Mouse (Mus musculus) colon, adult 2 months (tissue): ENCODE data around the gene Trnt1. TPM values are rescaled to one million over a fixed set of nuclear protein-coding genes. Genes with fewer than 3 reads are reported as not detected.

ENCODE experiments used
- polyA plus RNA-seq: library from polyadenylated mRNA; depleted of rRNA; stranded (reverse); fragments of >200 nt; gene quantifications from 2 replicates; pipeline ENCODE4 v1.2.3, GENCODE M21; 2012; rRNA removed

The Trnt1 gene
- polyA plus RNA-seq: 5.7 and 6.1 TPM in 2 replicates

GRCm38 (mm10) chr6:106768640-106769289 lies at the start of gene Trnt1:
TSS of gene Trnt1 (plus strand) at chr6:106769120.

GRCm38 (mm10) chr6:106748887-106749388 lies 20.0 kb upstream of the Trnt1 start, which contains the start of gene Il5ra:
TSS of gene Il5ra (minus strand) at chr6:106749037.

DNA sequence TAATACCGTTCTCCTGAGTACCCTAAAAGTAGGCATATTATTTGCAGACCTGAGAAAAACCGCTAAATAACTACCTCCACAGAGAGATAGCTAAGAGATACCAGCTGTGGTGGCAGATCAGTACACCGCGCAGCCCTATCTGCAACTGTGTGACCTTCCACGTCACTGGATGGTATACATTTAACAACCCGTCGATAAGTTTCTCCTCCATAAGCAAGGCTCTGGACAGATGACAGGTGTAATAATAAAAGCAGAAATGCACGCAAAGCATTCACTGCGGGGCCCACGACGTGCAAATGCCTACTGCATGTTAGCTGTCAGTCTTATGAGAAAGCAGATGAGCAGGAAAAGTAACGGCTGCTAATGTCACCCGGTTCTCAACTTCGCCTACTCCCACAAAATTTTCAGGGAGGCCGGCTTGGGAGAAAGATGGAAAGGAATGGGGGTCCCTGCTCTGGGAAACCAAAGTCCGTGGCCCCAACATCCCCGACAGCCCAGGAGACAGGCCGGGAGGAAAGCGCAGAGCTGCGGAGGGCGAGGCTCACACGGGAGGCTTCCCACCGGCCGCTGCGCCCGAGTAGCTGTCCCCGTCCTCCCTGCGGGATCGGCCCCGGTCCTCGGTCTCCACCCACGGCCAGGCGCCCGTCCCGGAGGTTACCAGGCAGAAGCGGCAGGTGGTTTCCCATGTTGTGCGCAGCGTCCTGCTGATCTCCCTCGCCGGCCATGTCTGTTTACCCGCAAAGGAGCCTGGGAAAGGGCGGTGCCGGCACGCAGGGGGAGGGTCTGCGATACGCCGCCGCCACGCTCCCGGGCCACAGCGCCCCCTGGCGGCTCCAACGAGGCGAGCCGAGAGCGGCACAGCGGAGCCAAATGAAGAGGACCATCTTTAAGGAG lies 30.7 kb downstream of the Trnt1 start, which contains the start of gene Crbn:
Gene Crbn (minus strand): TSS at position 745 of the 894 bp plus-strand sequence.

Other genes starting within 250 kb of the Trnt1 start
- gene Il5ra, start 20.1 kb upstream of the Trnt1 start, polyA plus RNA-seq: not detected in 2 replicates
- gene Crbn, start 31.0 kb downstream of the Trnt1 start, polyA plus RNA-seq: 3.2 and 5.6 TPM in 2 replicates